Mouse (Mus musculus): ENCODE measurements around the gene Rere. TPM values are rescaled to one million over a fixed set of nuclear protein-coding genes. Genes with fewer than 3 reads are reported as not detected.

The Rere gene
- polyA plus RNA-seq, 1 experiment from 2014 or later: 52.0 TPM

DNA sequence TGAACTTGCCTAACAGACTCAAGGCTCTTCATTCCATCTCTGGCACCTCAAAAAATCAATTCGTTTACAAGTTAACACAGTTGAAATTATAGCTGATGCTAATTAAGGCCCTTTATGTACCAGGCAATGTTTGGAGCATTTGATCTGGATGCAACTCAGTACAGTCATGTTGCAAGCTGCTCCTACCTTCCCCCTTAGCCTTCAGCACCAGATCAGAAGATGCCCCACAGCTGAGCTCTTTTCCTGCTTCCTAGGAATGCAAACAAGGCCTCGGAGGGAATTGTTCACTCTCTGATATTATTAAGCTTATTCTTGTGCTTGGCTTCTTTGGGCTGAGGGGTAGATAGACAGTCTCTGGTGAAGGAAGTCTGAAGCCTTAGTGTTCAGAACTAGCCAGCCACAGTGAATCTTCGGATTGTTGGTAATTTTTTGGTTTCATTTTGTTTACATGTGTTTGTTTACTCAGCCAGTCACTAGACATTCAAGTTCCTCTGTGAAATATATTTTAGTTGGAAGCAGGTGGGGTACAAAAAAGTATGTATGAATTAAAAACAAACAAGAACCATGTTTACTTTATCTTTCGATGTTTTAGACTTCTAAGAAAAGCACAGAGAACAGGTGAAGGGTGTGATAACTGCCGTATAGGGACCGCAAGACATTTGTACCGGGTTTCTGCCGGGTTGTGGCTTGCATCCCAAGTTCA is 306.3 kb downstream of the Rere start:
- no peak for DNase-seq (ENCODE audit: low spot score)
- Histone ChIP-seq H3K9ac (ENCODE audit: low read length) (no peak overlapping the region), H3K27me3 (ENCODE audit: control insufficient read depth, insufficient read depth, low read length) (no peaks in the 10 kb centered on the region), H3K4me2 (ENCODE audit: low read depth) (no peak overlapping the region), H3K4me3 (ENCODE audit: low read depth, low read length) (no peak overlapping the region), H3K27ac (ENCODE audit: low read depth, low read length) (no peak overlapping the region), H3K9me3 (ENCODE audit: control insufficient read depth, low read length) (no peaks in the 10 kb centered on the region), H3K4me1 (ENCODE audit: control insufficient read depth, insufficient read depth, low read length) (peaks cover 10% of the 10 kb centered on the region), H3K36me3 (ENCODE audit: control insufficient read depth, insufficient read depth, low read length) (no peaks in the 10 kb centered on the region)
- WGBS: 90% methylated on average over 8 of the region's 8 CpGs
- ATAC-seq (ENCODE audit: insufficient read depth, low FRiP score, low TSS enrichment): no peak

DNA sequence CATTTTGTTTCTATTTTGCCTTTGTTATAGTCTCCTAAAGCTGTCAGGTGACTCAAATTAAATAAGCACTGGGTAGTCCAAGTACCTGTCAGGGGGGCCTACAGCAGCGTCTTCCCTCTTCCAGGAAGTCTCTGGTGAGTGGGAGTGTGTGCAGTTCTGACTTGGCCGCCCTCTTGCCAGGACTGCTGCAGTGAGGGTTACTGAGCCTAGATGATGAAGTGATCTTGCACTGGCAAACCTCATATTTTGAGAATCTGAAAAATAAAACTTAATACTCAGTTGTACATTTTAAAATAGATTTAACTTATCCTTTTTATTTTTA is 306.8 kb downstream of the Rere start:
- no peak overlapping the region for H3K4me3 ChIP-seq (ENCODE audit: low read depth, low read length)
- H3K4me1 ChIP-seq (ENCODE audit: control insufficient read depth, insufficient read depth, low read length): peaks cover 5% of the 10 kb centered on the region; the same call in 1 of the 2 replicates
- no peak overlapping the region for H3K27ac ChIP-seq (ENCODE audit: low read depth, low read length)
- no peak for ATAC-seq (ENCODE audit: insufficient read depth, low FRiP score, low TSS enrichment)
- no peak for DNase-seq (ENCODE audit: low spot score)
- 92% methylated on average over 2 of the region's 2 CpGs for WGBS
- H3K36me3 ChIP-seq (ENCODE audit: control insufficient read depth, insufficient read depth, low read length): no peaks in the 10 kb centered on the region
- H3K27me3 ChIP-seq (ENCODE audit: control insufficient read depth, insufficient read depth, low read length): no peaks in the 10 kb centered on the region
- H3K4me2 ChIP-seq (ENCODE audit: low read depth): no peak overlapping the region
- H3K9ac ChIP-seq (ENCODE audit: low read length): no peak overlapping the region
- H3K9me3 ChIP-seq (ENCODE audit: control insufficient read depth, low read length): no peaks in the 10 kb centered on the region

DNA sequence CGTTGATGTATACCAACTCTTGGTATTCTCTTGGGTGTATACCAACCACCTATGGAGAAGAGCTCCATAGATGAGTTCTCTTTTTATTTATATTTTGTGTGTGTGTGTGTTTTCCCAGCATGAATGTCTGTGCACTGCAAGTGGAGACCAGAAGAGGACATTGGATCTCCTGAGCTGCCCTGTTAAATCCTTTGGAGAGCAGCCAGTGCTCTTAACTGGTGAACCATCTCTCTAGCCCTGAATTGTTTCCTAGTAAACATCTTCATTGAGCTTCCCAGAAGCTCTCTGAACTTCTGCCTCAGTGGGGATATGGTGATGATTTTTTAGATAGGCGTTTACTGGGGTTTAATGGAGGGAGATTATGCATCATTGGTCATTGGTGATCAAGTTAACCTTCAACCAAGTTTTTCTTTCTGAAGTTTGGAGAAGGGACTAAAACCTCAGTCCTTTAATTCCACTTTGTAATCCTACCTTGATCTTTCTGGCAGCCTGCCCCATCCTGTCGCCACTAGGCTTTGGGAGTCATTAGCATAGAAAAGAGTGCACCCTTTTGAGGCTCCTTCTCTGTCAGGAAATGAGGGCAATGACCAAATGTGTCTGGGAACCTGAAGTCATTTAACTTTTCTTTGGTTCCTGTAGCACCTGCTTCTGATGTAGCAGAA is 309.3 kb downstream of the Rere start:
- H3K9ac ChIP-seq (ENCODE audit: low read length): no peak overlapping the region
- 0 out of 2 replicates have a peak, but pooled peaks cover 4% of the 10 kb centered on the region for H3K4me1 ChIP-seq (ENCODE audit: control insufficient read depth, insufficient read depth, low read length)
- no peak for ATAC-seq (ENCODE audit: insufficient read depth, low FRiP score, low TSS enrichment)
- no peaks in the 10 kb centered on the region for H3K27me3 ChIP-seq (ENCODE audit: control insufficient read depth, insufficient read depth, low read length)
- no peak overlapping the region for H3K27ac ChIP-seq (ENCODE audit: low read depth, low read length)
- no peaks in the 10 kb centered on the region for H3K9me3 ChIP-seq (ENCODE audit: control insufficient read depth, low read length)
- 38% methylated on average over 3 of the region's 3 CpGs for WGBS
- H3K4me3 ChIP-seq (ENCODE audit: low read depth, low read length): no peak overlapping the region
- H3K4me2 ChIP-seq (ENCODE audit: low read depth): no peak overlapping the region
- no peak for DNase-seq (ENCODE audit: low spot score)
- H3K36me3 ChIP-seq (ENCODE audit: control insufficient read depth, insufficient read depth, low read length): no peaks in the 10 kb centered on the region

DNA sequence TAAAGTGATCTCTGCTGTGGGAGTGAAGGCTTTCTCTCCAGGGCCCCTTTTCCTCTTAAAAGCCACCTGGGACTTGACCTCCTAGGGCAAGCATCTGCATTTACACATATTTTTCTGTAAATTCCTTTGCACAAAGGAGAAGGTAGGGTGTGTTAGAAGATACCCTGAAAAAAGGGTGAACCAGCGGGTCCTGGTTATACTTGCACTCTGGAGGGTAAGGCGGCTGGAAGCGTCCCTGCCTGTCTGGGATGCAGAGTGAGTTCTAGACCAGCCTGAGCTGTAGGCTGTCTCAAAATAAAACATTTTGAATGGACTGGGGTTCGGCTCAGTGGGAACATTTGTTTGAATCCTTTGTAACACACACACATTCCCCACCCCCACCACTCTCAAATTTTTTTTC is 310.2 kb downstream of the Rere start:
- WGBS: 67% methylated on average over 4 of the region's 4 CpGs
- H3K4me3 ChIP-seq (ENCODE audit: low read depth, low read length): no peak overlapping the region
- DNase-seq (ENCODE audit: low spot score) (no peak), ATAC-seq (ENCODE audit: insufficient read depth, low FRiP score, low TSS enrichment) (no peak)
- H3K27ac ChIP-seq (ENCODE audit: low read depth, low read length): no peak overlapping the region
- no peak overlapping the region for H3K4me2 ChIP-seq (ENCODE audit: low read depth)
- H3K36me3 ChIP-seq (ENCODE audit: control insufficient read depth, insufficient read depth, low read length): no peaks in the 10 kb centered on the region
- 0 out of 2 replicates have a peak, but pooled peaks cover 4% of the 10 kb centered on the region for H3K4me1 ChIP-seq (ENCODE audit: control insufficient read depth, insufficient read depth, low read length)
- H3K27me3 ChIP-seq (ENCODE audit: control insufficient read depth, insufficient read depth, low read length): no peaks in the 10 kb centered on the region
- H3K9me3 ChIP-seq (ENCODE audit: control insufficient read depth, low read length): no peaks in the 10 kb centered on the region
- no peak overlapping the region for H3K9ac ChIP-seq (ENCODE audit: low read length)

DNA sequence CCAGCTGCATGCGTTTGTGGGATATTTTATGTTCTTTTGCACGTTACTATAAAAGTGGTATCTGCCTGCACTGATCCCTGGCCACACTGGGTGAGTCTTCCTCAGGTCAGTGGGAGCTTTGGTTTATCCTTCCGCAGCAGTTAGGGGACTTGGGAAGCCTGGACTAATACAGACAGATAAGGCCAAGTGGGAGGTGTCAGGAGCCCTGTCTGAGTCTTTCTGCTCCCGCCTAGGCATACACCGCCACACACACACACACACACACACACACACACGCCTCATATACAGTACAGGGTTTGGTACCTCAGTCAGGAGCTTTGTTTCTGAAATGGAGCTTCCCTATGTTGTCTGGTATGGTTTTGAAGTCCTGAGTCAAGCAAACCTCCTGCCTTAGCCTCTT is 310.6 kb downstream of the Rere start:
- no peak overlapping the region for H3K4me3 ChIP-seq (ENCODE audit: low read depth, low read length)
- no peak overlapping the region for H3K9ac ChIP-seq (ENCODE audit: low read length)
- no peak for ATAC-seq (ENCODE audit: insufficient read depth, low FRiP score, low TSS enrichment)
- H3K27ac ChIP-seq (ENCODE audit: low read depth, low read length): no peak overlapping the region
- H3K36me3 ChIP-seq (ENCODE audit: control insufficient read depth, insufficient read depth, low read length): no peaks in the 10 kb centered on the region
- H3K4me2 ChIP-seq (ENCODE audit: low read depth): no peak overlapping the region
- H3K27me3 ChIP-seq (ENCODE audit: control insufficient read depth, insufficient read depth, low read length): no peaks in the 10 kb centered on the region
- DNase-seq (ENCODE audit: low spot score): no peak
- 0 out of 2 replicates have a peak, but pooled peaks cover 4% of the 10 kb centered on the region for H3K4me1 ChIP-seq (ENCODE audit: control insufficient read depth, insufficient read depth, low read length)
- WGBS: 82% methylated on average over 6 of the region's 6 CpGs
- H3K9me3 ChIP-seq (ENCODE audit: control insufficient read depth, low read length): no peaks in the 10 kb centered on the region

DNA sequence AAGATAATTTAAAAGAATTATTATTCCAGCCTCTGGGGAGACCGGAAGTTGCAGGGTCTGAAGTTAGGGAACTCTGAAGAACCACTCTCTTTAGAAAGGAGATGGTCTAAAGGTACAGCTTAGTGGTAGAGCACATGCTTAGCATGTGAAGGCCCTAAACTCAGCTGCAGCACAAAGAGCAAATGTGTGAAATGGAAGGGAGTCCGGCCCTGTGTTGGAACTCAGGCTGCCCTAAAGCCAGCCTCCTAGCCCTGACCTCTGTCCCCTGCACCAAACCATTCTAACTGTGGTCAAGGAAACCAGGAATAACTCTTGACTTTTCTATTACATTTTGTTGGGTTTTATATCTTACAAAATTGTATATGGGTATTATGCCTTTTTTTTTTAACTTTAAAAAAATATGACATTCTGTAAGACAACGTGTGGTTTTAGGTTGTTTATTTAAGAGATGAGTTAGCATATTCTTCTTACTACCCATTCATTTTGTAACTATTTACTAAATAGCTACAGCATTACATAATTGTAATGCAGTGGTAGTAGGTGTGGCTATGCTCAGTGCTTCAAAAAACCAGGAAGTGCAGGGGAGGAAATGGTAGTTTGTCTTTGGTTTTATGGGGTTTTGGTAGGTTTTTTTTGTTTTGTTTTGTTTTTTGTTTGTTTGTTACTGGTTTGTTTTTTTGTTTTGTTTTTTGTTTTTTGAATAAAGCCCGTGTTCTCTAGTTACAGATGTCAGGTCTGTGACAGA is 312.2 kb downstream of the Rere start:
- ATAC-seq (ENCODE audit: insufficient read depth, low FRiP score, low TSS enrichment) (no peak), DNase-seq (ENCODE audit: low spot score) (no peak)
- Histone ChIP-seq H3K36me3 (ENCODE audit: control insufficient read depth, insufficient read depth, low read length) (no peaks in the 10 kb centered on the region), H3K4me3 (ENCODE audit: low read depth, low read length) (no peak overlapping the region), H3K27ac (ENCODE audit: low read depth, low read length) (no peak overlapping the region), H3K4me1 (ENCODE audit: control insufficient read depth, insufficient read depth, low read length) (0 out of 2 replicates have a peak, but pooled peaks cover 4% of the 10 kb centered on the region), H3K9me3 (ENCODE audit: control insufficient read depth, low read length) (no peaks in the 10 kb centered on the region), H3K4me2 (ENCODE audit: low read depth) (no peak overlapping the region), H3K9ac (ENCODE audit: low read length) (no peak overlapping the region), H3K27me3 (ENCODE audit: control insufficient read depth, insufficient read depth, low read length) (no peaks in the 10 kb centered on the region)
- WGBS: 81% methylated on average over 4 of the region's 4 CpGs

DNA sequence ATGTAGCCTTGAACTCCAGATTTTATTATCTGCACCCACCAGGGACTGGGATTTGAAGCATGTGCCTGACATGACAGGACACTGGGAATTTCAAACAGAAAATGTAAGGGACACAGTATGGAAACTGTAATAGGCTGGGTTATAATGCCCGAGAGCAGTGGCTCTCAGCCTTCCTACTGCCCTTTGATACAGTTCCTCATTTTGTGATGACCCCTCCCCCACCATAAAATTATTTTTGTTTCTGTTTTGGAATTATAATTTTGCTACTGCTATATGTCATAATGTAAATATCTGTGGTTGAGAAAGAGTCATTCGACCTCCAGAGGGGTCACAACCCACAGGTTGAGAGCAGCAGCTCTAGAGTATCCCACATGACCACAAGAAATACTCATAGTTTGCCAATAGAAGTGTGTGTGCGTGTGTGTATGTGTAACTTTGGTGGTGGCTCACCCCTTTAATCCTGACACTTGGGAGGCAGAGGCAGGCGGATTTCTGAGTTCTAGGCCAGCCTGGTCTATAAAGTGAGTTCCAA is 312.9 kb downstream of the Rere start:
- no peak overlapping the region for H3K4me3 ChIP-seq (ENCODE audit: low read depth, low read length)
- H3K27ac ChIP-seq (ENCODE audit: low read depth, low read length): no peak overlapping the region
- DNase-seq (ENCODE audit: low spot score) (no peak), ATAC-seq (ENCODE audit: insufficient read depth, low FRiP score, low TSS enrichment) (no peak)
- H3K9me3 ChIP-seq (ENCODE audit: control insufficient read depth, low read length): no peaks in the 10 kb centered on the region
- no peaks in the 10 kb centered on the region for H3K27me3 ChIP-seq (ENCODE audit: control insufficient read depth, insufficient read depth, low read length)
- no peak overlapping the region for H3K9ac ChIP-seq (ENCODE audit: low read length)
- WGBS: 95% methylated on average over 4 of the region's 4 CpGs
- no peak overlapping the region for H3K4me2 ChIP-seq (ENCODE audit: low read depth)
- H3K4me1 ChIP-seq (ENCODE audit: control insufficient read depth, insufficient read depth, low read length): 0 out of 2 replicates have a peak, but pooled peaks cover 4% of the 10 kb centered on the region
- no peaks in the 10 kb centered on the region for H3K36me3 ChIP-seq (ENCODE audit: control insufficient read depth, insufficient read depth, low read length)

DNA sequence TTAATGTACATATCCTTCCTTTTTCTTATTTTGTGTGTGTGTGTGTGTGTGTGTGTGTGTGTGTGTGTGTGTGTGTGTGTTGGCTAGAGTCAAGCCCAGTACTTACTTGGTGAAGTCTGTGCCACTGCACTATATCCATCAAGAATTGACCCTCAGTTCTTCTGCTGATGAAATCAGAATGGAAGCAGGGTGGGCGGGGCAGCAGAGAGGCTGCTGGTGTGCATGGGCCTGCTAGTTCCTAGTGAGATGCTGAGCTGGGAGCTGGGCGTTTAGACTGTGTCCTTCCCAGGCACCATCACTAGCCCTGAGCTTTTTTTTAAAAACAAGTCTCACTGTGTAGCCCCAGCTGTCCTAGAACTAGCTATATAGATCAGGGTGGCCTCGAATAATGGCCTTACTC is 313.6 kb downstream of the Rere start:
- H3K9ac ChIP-seq (ENCODE audit: low read length): no peak overlapping the region
- DNase-seq (ENCODE audit: low spot score) (no peak), ATAC-seq (ENCODE audit: insufficient read depth, low FRiP score, low TSS enrichment) (no peak)
- H3K27ac ChIP-seq (ENCODE audit: low read depth, low read length): no peak overlapping the region
- no peak overlapping the region for H3K4me3 ChIP-seq (ENCODE audit: low read depth, low read length)
- WGBS: 77% methylated on average over 3 of the region's 3 CpGs
- no peaks in the 10 kb centered on the region for H3K9me3 ChIP-seq (ENCODE audit: control insufficient read depth, low read length)
- no peaks in the 10 kb centered on the region for H3K27me3 ChIP-seq (ENCODE audit: control insufficient read depth, insufficient read depth, low read length)
- no peak overlapping the region for H3K4me2 ChIP-seq (ENCODE audit: low read depth)
- H3K4me1 ChIP-seq (ENCODE audit: control insufficient read depth, insufficient read depth, low read length): 0 out of 2 replicates have a peak, but pooled peaks cover 4% of the 10 kb centered on the region
- H3K36me3 ChIP-seq (ENCODE audit: control insufficient read depth, insufficient read depth, low read length): no peaks in the 10 kb centered on the region

All from neural tube, embryonic 11.5 days (tissue).